Mouse (Mus musculus): ENCODE results near the gene Inpp5a. TPM values are rescaled to one million over a fixed set of nuclear protein-coding genes. Genes with fewer than 3 reads are reported as not detected.

Inpp5a gene
- polyA plus RNA-seq, 1 experiment from 2014 or later = 34.1 TPM

GRCm38 (mm10) chr7:139391691-139392090 lies 2.8 kb downstream of the Inpp5a start:
- 72% methylated on average over 5 of the region's 5 CpGs for WGBS
- no peak for ATAC-seq (ENCODE audit: insufficient number of reproducible peaks, insufficient read depth, low FRiP score, low TSS enrichment)
- H3K9me3 ChIP-seq = no peaks in the 10 kb centered on the region
- no peaks in the 10 kb centered on the region for H3K36me3 ChIP-seq
- no peak overlapping the region for H3K4me3 ChIP-seq
- no peak overlapping the region for H3K27ac ChIP-seq
- H3K4me2 ChIP-seq (replicated peaks) = no peak overlapping the region
- H3K27me3 ChIP-seq = no peaks in the 10 kb centered on the region
- H3K9ac ChIP-seq = no peak overlapping the region
- peaks cover 26% of the 10 kb centered on the region for H3K4me1 ChIP-seq

GRCm38 (mm10) chr7:139392106-139392505 lies 3.2 kb downstream of the Inpp5a start:
- ATAC-seq (ENCODE audit: insufficient number of reproducible peaks, insufficient read depth, low FRiP score, low TSS enrichment) = no peak
- Histone ChIP-seq H3K36me3 (no peaks in the 10 kb centered on the region), H3K27me3 (no peaks in the 10 kb centered on the region), H3K4me3 (no peak overlapping the region), H3K4me1 (peaks cover 26% of the 10 kb centered on the region), H3K9ac (no peak overlapping the region), H3K9me3 (no peaks in the 10 kb centered on the region), H3K27ac (no peak overlapping the region), H3K4me2 (replicated peaks) (no peak overlapping the region)
- 81% methylated on average over 2 of the region's 2 CpGs for WGBS

GRCm38 (mm10) chr7:139392691-139393235 lies 3.9 kb downstream of the Inpp5a start:
- WGBS = 69% methylated on average over 6 of the region's 6 CpGs
- H3K4me1 ChIP-seq = peaks cover 31% of the 10 kb centered on the region
- no peak overlapping the region for H3K27ac ChIP-seq
- H3K9me3 ChIP-seq = no peaks in the 10 kb centered on the region
- no peak for ATAC-seq (ENCODE audit: insufficient number of reproducible peaks, insufficient read depth, low FRiP score, low TSS enrichment)
- H3K4me2 ChIP-seq (replicated peaks) = no peak overlapping the region
- H3K36me3 ChIP-seq = no peaks in the 10 kb centered on the region
- H3K27me3 ChIP-seq = no peaks in the 10 kb centered on the region
- H3K4me3 ChIP-seq = no peak overlapping the region
- no peak overlapping the region for H3K9ac ChIP-seq

GRCm38 (mm10) chr7:139397521-139397920 lies 8.6 kb downstream of the Inpp5a start:
- Histone ChIP-seq H3K36me3 (no peaks in the 10 kb centered on the region), H3K4me2 (replicated peaks) (no peak overlapping the region), H3K27me3 (no peaks in the 10 kb centered on the region), H3K9me3 (no peaks in the 10 kb centered on the region), H3K9ac (no peak overlapping the region), H3K4me1 (peaks cover 15% of the 10 kb centered on the region), H3K27ac (no peak overlapping the region), H3K4me3 (no peak overlapping the region)
- ATAC-seq (ENCODE audit: insufficient number of reproducible peaks, insufficient read depth, low FRiP score, low TSS enrichment) = no peak
- 61% methylated on average over 8 of the region's 8 CpGs for WGBS

- H3K36me3 ChIP-seq = no peaks in the 10 kb centered on the region
- no peak overlapping the region for H3K4me3 ChIP-seq
- 84% methylated on average over 5 of the region's 5 CpGs for WGBS
- no peak overlapping the region for H3K27ac ChIP-seq
- peaks cover 15% of the 10 kb centered on the region for H3K4me1 ChIP-seq
- H3K9ac ChIP-seq = no peak overlapping the region
- no peaks in the 10 kb centered on the region for H3K9me3 ChIP-seq
- H3K27me3 ChIP-seq = no peaks in the 10 kb centered on the region
- H3K4me2 ChIP-seq (replicated peaks) = no peak overlapping the region
- ATAC-seq (ENCODE audit: insufficient number of reproducible peaks, insufficient read depth, low FRiP score, low TSS enrichment) = no peak
These were observed 9.2 kb downstream of the Inpp5a start for GRCm38 (mm10) chr7:139398111-139398510.

- Histone ChIP-seq H3K4me1 (peaks cover 15% of the 10 kb centered on the region), H3K36me3 (no peaks in the 10 kb centered on the region), H3K27me3 (no peaks in the 10 kb centered on the region), H3K9me3 (no peaks in the 10 kb centered on the region), H3K4me2 (replicated peaks) (no peak overlapping the region), H3K27ac (no peak overlapping the region), H3K9ac (no peak overlapping the region), H3K4me3 (no peak overlapping the region)
- ATAC-seq (ENCODE audit: insufficient number of reproducible peaks, insufficient read depth, low FRiP score, low TSS enrichment) = no peak
- 76% methylated on average over 6 of the region's 6 CpGs for WGBS
These were observed 9.7 kb downstream of the Inpp5a start for GRCm38 (mm10) chr7:139398530-139399021.

GRCm38 (mm10) chr7:139399572-139399971 lies 10.7 kb downstream of the Inpp5a start:
- H3K36me3 ChIP-seq = no peaks in the 10 kb centered on the region
- 93% methylated on average over 4 of the region's 4 CpGs for WGBS
- ATAC-seq (ENCODE audit: insufficient number of reproducible peaks, insufficient read depth, low FRiP score, low TSS enrichment) = no peak
- H3K4me2 ChIP-seq (replicated peaks) = no peak overlapping the region
- no peak overlapping the region for H3K9ac ChIP-seq
- no peak overlapping the region for H3K4me3 ChIP-seq
- H3K27ac ChIP-seq = no peak overlapping the region
- H3K27me3 ChIP-seq = no peaks in the 10 kb centered on the region
- peaks cover 15% of the 10 kb centered on the region for H3K4me1 ChIP-seq
- no peaks in the 10 kb centered on the region for H3K9me3 ChIP-seq

- Histone ChIP-seq H3K27me3 (no peaks in the 10 kb centered on the region), H3K27ac (no peak overlapping the region), H3K36me3 (peaks cover under 1% of the 10 kb centered on the region; the same call in 1 of the 2 replicates), H3K4me3 (no peak overlapping the region), H3K4me2 (replicated peaks) (no peak overlapping the region), H3K9me3 (no peaks in the 10 kb centered on the region), H3K4me1 (peaks cover 15% of the 10 kb centered on the region), H3K9ac (no peak overlapping the region)
- 84% methylated on average over 11 of the region's 11 CpGs for WGBS
- no peak for ATAC-seq (ENCODE audit: insufficient number of reproducible peaks, insufficient read depth, low FRiP score, low TSS enrichment)
These were observed 11.2 kb downstream of the Inpp5a start for GRCm38 (mm10) chr7:139399977-139400685.

GRCm38 (mm10) chr7:139400926-139401325 lies 12.0 kb downstream of the Inpp5a start:
- Histone ChIP-seq H3K4me3 (no peak overlapping the region), H3K9me3 (no peaks in the 10 kb centered on the region), H3K4me1 (peaks cover 15% of the 10 kb centered on the region), H3K27me3 (no peaks in the 10 kb centered on the region), H3K27ac (no peak overlapping the region), H3K4me2 (replicated peaks) (no peak overlapping the region), H3K36me3 (peaks cover 4% of the 10 kb centered on the region; the same call in 1 of the 2 replicates), H3K9ac (no peak overlapping the region)
- 89% methylated on average over 3 of the region's 3 CpGs for WGBS
- no peak for ATAC-seq (ENCODE audit: insufficient number of reproducible peaks, insufficient read depth, low FRiP score, low TSS enrichment)

- peaks cover 15% of the 10 kb centered on the region for H3K4me1 ChIP-seq
- peaks cover 4% of the 10 kb centered on the region; the same call in 1 of the 2 replicates for H3K36me3 ChIP-seq
- no peak overlapping the region for H3K4me3 ChIP-seq
- ATAC-seq (ENCODE audit: insufficient number of reproducible peaks, insufficient read depth, low FRiP score, low TSS enrichment) = no peak
- 77% methylated on average over 8 of the region's 8 CpGs for WGBS
- no peaks in the 10 kb centered on the region for H3K9me3 ChIP-seq
- H3K9ac ChIP-seq = no peak overlapping the region
- H3K27me3 ChIP-seq = no peaks in the 10 kb centered on the region
- no peak overlapping the region for H3K27ac ChIP-seq
- no peak overlapping the region for H3K4me2 ChIP-seq (replicated peaks)
These were observed 12.9 kb downstream of the Inpp5a start for GRCm38 (mm10) chr7:139401791-139402190.

GRCm38 (mm10) chr7:139402721-139403120 lies 13.8 kb downstream of the Inpp5a start:
- H3K9ac ChIP-seq = no peak overlapping the region
- peaks cover 10% of the 10 kb centered on the region for H3K4me1 ChIP-seq
- no peak overlapping the region for H3K4me3 ChIP-seq
- WGBS = 85% methylated on average over 4 of the region's 4 CpGs
- no peak overlapping the region for H3K4me2 ChIP-seq (replicated peaks)
- no peak for ATAC-seq (ENCODE audit: insufficient number of reproducible peaks, insufficient read depth, low FRiP score, low TSS enrichment)
- no peaks in the 10 kb centered on the region for H3K9me3 ChIP-seq
- no peak overlapping the region for H3K27ac ChIP-seq
- no peaks in the 10 kb centered on the region for H3K27me3 ChIP-seq
- peaks cover 4% of the 10 kb centered on the region; the same call in 1 of the 2 replicates for H3K36me3 ChIP-seq

GRCm38 (mm10) chr7:139406581-139406980 lies 17.7 kb downstream of the Inpp5a start:
- Histone ChIP-seq H3K4me2 (replicated peaks) (no peak overlapping the region), H3K36me3 (peaks cover 4% of the 10 kb centered on the region; the same call in 1 of the 2 replicates), H3K27ac (no peak overlapping the region), H3K9me3 (no peaks in the 10 kb centered on the region), H3K4me1 (peaks cover 8% of the 10 kb centered on the region), H3K4me3 (no peak overlapping the region), H3K27me3 (no peaks in the 10 kb centered on the region), H3K9ac (no peak overlapping the region)
- WGBS = 88% methylated on average over 2 of the region's 2 CpGs
- ATAC-seq (ENCODE audit: insufficient number of reproducible peaks, insufficient read depth, low FRiP score, low TSS enrichment) = no peak

Measured in embryonic facial prominence, embryonic 12.5 days (tissue).